Mouse (Mus musculus) embryonic fibroblast, embryonic 13.5 days (primary cell): Measurements from ENCODE around the gene 2010109A12Rik. TPM values are rescaled to one million over a fixed set of nuclear protein-coding genes. Genes with fewer than 3 reads are reported as not detected.

Source experiments
- H3K27ac ChIP-seq: 2 replicates; pipeline ENCODE4 v1.5.1; 2012; ENCODE audit warnings: low read length, control low read depth, inconsistent platforms; ENCODE audit not compliant: insufficient read depth
- H3K4me1 ChIP-seq: 2 replicates; pipeline ENCODE4 v1.6.1; 2011; ENCODE audit warnings: low read length; ENCODE audit not compliant: control insufficient read depth, insufficient read depth
- H3K4me3 ChIP-seq: 2 replicates; pipeline ENCODE4 v1.5.1; 2011; ENCODE audit warnings: mild to moderate bottlenecking, control low read depth, low read length; ENCODE audit not compliant: insufficient read depth
- CTCF ChIP-seq: IDR thresholded peaks from 2 replicates; pipeline ENCODE4 v1.5.1; 2011; ENCODE audit warnings: mild to moderate bottlenecking, control low read depth, low read length, moderate library complexity, borderline replicate concordance; ENCODE audit not compliant: insufficient read depth
- POLR2A ChIP-seq: IDR thresholded peaks from 2 replicates; pipeline ENCODE4 v1.6.1; 2011; ENCODE audit warnings: low read depth, mild to moderate bottlenecking, control low read depth, low read length, moderate library complexity
- polyA plus RNA-seq: library from polyadenylated mRNA; stranded (reverse); fragments of >200 nt; gene quantifications from 2 replicates; pipeline ENCODE4 v1.2.4, GENCODE M21; 2011; ENCODE audit warnings: low read depth; ENCODE audit not compliant: missing spikeins, insufficient read length

2010109A12Rik gene
- polyA plus RNA-seq, 1 experiment, result not detected

DNA sequence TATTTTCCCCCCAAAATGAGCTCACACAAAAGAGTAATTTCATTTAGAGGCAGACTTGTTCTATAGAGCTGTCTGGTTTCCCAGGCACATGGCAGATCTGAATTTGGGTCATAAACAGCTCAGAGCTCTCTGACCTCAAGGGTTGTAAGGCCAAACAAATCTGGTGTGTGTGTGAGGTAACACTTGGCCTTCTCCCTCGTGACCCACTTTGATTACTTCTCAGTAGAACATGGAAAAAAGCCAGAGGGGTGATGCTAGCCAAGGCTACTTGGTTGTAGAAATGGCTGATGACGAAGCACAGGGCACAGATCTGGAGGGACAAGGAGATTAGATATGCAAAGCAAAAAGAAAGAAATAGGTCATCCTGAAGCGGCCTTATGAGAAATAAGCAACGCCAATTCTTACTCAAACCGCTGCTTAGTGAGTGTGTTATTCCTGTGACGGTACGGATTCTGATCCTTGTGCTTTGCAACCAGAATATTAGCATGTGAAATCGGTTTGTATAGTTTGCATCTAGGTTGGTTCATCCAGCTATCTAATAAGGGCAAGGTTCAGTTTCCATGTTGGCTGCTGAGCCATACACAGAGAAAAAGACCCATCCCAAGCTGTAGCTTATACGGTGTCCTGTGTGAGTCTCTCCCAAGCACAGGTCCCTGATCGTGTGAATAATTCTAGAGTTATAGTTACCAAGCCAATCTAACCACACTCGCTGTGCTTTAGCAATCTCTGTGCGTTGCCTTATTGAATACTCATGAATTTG lies 44.9 kb downstream of the 2010109A12Rik start:
- TF ChIP-seq POLR2A, result no peak
- no peak for TF ChIP-seq CTCF

DNA sequence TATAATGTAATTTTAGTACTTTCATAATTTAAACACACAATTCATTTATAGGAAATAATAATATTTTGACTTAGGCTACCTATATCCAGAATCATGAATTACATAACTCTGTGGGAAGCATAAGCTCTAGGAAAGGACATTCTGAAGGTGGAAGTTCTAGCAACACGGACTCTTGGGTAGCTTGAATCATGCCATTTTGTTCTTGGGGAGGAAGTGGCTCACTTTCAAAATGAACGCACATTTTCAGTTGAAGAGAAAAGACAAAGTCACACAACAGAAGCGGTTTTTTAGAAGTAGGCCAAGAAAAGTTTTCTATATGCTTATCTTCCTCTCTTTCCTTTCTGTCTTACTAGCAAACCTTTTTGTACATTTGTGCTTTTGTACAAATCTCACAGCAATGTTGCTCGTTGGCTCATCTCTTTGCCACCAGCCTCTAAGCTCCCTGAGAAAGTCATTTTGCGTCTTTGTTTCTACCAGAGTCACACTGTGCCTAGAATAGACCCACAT lies 49.5 kb downstream of the 2010109A12Rik start:
- TF ChIP-seq POLR2A (no peak), CTCF (no peak)
- no peaks in the 10 kb centered on the region for H3K4me1 ChIP-seq

More for the DNA sequence above, 44.9 kb downstream of the 2010109A12Rik start:
- Histone ChIP-seq H3K4me3 (no peak overlapping the region), H3K27ac (no peak overlapping the region), H3K4me1 (no peaks in the 10 kb centered on the region)

DNA sequence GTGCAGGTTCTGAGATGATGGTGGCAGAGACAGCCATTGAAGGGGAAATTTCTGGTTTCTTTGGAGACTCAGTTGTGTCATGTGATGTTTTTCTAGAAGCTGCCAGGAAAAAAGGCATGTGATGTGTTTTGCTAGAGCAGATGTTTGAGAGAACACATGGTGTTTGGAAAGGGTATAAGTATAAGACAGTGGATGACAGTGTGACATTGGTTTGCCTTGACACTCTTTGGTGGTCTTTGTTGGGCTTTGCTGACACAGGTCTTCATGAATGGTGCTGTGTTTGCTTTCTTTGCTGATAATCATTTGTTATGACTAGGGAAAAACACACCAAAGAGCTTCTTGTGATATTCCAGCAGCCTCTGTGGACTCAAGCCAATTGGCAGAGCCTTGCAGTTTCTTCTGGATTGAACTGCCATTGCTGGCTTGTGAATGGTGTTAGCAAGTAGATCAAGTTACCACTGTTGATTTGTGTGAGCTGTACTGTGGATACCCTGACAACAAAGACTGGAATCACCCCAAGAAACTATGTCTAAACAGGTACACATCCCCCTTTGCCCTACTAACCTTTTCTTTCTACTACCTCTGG lies 50.6 kb downstream of the 2010109A12Rik start:
- Histone ChIP-seq H3K27ac (no peak overlapping the region), H3K4me1 (no peaks in the 10 kb centered on the region), H3K4me3 (no peak overlapping the region)
- no peak for TF ChIP-seq POLR2A
- no peak for TF ChIP-seq CTCF

More for the DNA sequence above, 49.5 kb downstream of the 2010109A12Rik start:
- H3K27ac ChIP-seq, result no peak overlapping the region
- no peak overlapping the region for H3K4me3 ChIP-seq

DNA sequence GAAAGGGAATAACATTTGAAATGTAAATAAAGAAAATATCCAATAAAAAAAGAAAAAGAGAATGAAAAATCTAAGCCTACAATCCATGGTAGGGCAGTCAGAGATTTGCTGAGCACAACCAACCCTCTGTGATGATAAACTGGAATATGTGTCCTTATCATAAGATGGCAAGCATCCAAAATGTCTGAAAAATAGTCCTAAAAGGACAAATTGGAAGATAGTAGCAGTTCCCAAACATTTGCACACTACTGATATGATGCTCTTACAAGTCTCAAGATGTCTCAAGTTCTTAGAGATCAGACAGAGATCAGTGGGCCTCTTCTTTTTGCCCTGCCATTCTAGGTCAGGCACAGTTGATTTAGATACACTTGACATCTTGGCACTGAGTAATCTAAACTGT lies 53.0 kb downstream of the 2010109A12Rik start:
- Histone ChIP-seq H3K4me1 (no peaks in the 10 kb centered on the region), H3K27ac (no peak overlapping the region), H3K4me3 (no peak overlapping the region)
- TF ChIP-seq POLR2A, result no peak

DNA sequence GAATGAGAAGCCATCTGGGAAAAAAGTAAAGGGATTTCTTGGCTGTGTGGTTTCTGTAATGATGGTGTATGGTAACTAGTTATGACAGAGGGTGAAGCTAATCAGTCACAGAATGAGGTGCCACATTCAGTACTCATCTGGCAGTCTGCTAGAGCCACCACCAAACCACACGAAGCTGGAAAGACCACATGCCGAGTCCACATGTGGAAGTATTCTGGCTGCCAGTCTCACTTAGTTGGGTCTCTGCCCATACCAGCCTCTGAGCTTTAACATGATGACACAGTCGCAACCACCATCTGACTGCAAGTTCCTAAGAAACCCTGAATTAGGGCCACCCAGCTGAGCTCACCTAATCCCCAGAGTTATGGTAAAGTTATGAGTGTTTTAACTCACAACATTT lies 54.7 kb downstream of the 2010109A12Rik start:
- no peak for TF ChIP-seq CTCF
- no peak for TF ChIP-seq POLR2A
- no peak overlapping the region for H3K4me3 ChIP-seq
- H3K4me1 ChIP-seq, result peaks cover 2% of the 10 kb centered on the region; the same call in 1 of the 2 replicates
- H3K27ac ChIP-seq, result no peak overlapping the region

DNA sequence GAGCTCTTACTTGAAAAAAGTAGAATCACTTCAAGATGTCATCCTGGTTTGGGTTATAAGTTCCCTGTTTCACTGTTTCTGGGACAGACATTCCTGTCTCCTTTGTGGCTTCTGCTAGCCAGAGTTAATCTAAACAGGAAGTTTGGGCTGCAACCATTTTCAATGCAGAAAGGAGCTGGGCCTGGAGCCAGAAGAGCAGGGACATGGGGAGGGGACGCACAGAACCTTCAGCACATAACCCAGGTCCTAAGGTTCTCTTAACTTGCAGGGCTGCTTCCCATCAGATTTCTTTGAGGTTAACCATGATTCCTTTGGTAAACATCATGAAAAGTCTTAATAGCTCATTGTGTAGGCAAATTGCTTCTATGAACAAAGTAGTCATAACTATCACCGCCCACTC lies 56.4 kb downstream of the 2010109A12Rik start:
- no peak for TF ChIP-seq CTCF
- TF ChIP-seq POLR2A, result no peak
- Histone ChIP-seq H3K27ac (no peak overlapping the region), H3K4me3 (no peak overlapping the region), H3K4me1 (peaks cover 2% of the 10 kb centered on the region; the same call in 1 of the 2 replicates)

Other genes with a start within 250 kb of the 2010109A12Rik start
- gene Sowahb, start 161.5 kb upstream of the 2010109A12Rik start, polyA plus RNA-seq, result not detected in 2 replicates
- gene Sept11, start 113.1 kb upstream of the 2010109A12Rik start, polyA plus RNA-seq, result 406 and 428 TPM in 2 replicates
- 133 and 211 TPM in 2 replicates for gene Ccni, start within 50 bp of the 2010109A12Rik start, polyA plus RNA-seq
- 32.6 and 35.3 TPM in 2 replicates for gene Ccng2, start 60.7 kb downstream of the 2010109A12Rik start, polyA plus RNA-seq